Mouse (Mus musculus): ENCODE measurements around the gene Rps18.

- TF ChIP-seq CTCF (IDR thresholded peaks at IDR 0.05; ENCODE audit: low read depth) (no peak), EP300 (IDR thresholded peaks at IDR 0.05; ENCODE audit: low read depth) (no peak)
Measured at GRCm38 (mm10) chr17:33932448-33932847, 23.4 kb downstream of the Rps18 start.

All from heart, postnatal 0 days (tissue).